Mouse (Mus musculus) limb, embryonic 15.5 days (tissue): ENCODE results near the gene Clptm1. TPM values are rescaled to one million over a fixed set of nuclear protein-coding genes. Genes with fewer than 3 reads are reported as not detected.

Experiments
- ATAC-seq: fragments of 200-750 bp; cut with Nextera tagmentation; 2 replicates; pipeline ENCODE4 v1.8.0; 2017; ENCODE audit warnings: low read depth, moderate TSS enrichment; ENCODE audit not compliant: insufficient number of reproducible peaks, low FRiP score, low TSS enrichment
- H3K27ac ChIP-seq: fragments of 300-500 bp; sonication (generic); 2 replicates; pipeline ENCODE4 v1.5.1; 2015; ENCODE audit warnings: moderate library complexity, mild to moderate bottlenecking, inconsistent platforms
- H3K27me3 ChIP-seq: fragments of 300-500 bp; sonication (generic); 2 replicates; pipeline ENCODE4 v1.6.1; 2015; ENCODE audit warnings: inconsistent platforms
- H3K36me3 ChIP-seq: fragments of 300-500 bp; sonication (generic); 2 replicates; pipeline ENCODE4 v1.6.1; 2015; ENCODE audit warnings: inconsistent platforms
- H3K4me1 ChIP-seq: fragments of 300-500 bp; sonication (generic); 2 replicates; pipeline ENCODE4 v1.6.1; 2015; ENCODE audit warnings: inconsistent platforms
- H3K4me2 ChIP-seq: fragments of 300-500 bp; sonication (generic); 2 replicates; pipeline ENCODE4 v1.6.1; 2015; ENCODE audit warnings: mild to moderate bottlenecking, inconsistent platforms
- H3K4me3 ChIP-seq: fragments of 300-500 bp; sonication (generic); 2 replicates; pipeline ENCODE4 v1.5.1; 2015; ENCODE audit warnings: mild to moderate bottlenecking, inconsistent platforms
- H3K9ac ChIP-seq: fragments of 300-500 bp; sonication (generic); 2 replicates; pipeline ENCODE4 v1.6.1; 2015; ENCODE audit warnings: inconsistent platforms
- H3K9me3 ChIP-seq: fragments of 300-500 bp; sonication (generic); 2 replicates; pipeline ENCODE4 v1.6.1; 2016; ENCODE audit warnings: inconsistent platforms
- WGBS: fragments of 180-500 bp; shearing (Covaris S2); methylation state at CpG from one replicate; pipeline ENCODE4 v1.1.7; 2015; 5-methylcytosine and 5-hydroxymethylcytosine counted together
- polyA plus RNA-seq: library from polyadenylated mRNA; unstranded; fragments of >200 nt; fragmentation: Nextera tagmentation; extraction: Ambion mirVana; gene quantifications from 2 replicates; pipeline ENCODE4 v1.2.1, GENCODE M21; 2015

The Clptm1 gene
- polyA plus RNA-seq, 1 experiment from 2014 or later, result 73.4 TPM

- Histone ChIP-seq H3K27ac (no peak overlapping the region), H3K27me3 (no peaks in the 10 kb centered on the region), H3K4me3 (no peak overlapping the region), H3K4me1 (no peaks in the 10 kb centered on the region), H3K9ac (no peak overlapping the region), H3K4me2 (no peak overlapping the region), H3K9me3 (no peaks in the 10 kb centered on the region), H3K36me3 (peaks cover 91% of the 10 kb centered on the region)
- ATAC-seq, result no peak
- WGBS, result 90% methylated on average over 10 of the region's 10 CpGs
Measured at GRCm38 (mm10) chr7:19593061-19593730, 71.6 kb downstream of the Clptm1 start.

GRCm38 (mm10) chr7:19589917-19590316, 74.9 kb downstream of the Clptm1 start:
- ATAC-seq, result no peak; the same call in 1 of the 2 replicates
- Histone ChIP-seq H3K9me3 (no peaks in the 10 kb centered on the region), H3K27me3 (no peaks in the 10 kb centered on the region), H3K4me2 (no peak overlapping the region), H3K36me3 (peaks cover 99% of the 10 kb centered on the region), H3K4me1 (0 out of 2 replicates have a peak, but pooled peaks cover 4% of the 10 kb centered on the region), H3K4me3 (no peak overlapping the region), H3K27ac (no peak overlapping the region), H3K9ac (no peak overlapping the region)
- 64% methylated on average over 3 of the region's 3 CpGs for WGBS

- no peak for ATAC-seq
- Histone ChIP-seq H3K9me3 (no peaks in the 10 kb centered on the region), H3K4me2 (no peak overlapping the region), H3K36me3 (peaks cover 100% of the 10 kb centered on the region), H3K9ac (no peak overlapping the region), H3K4me1 (0 out of 2 replicates have a peak, but pooled peaks cover 4% of the 10 kb centered on the region), H3K27me3 (no peaks in the 10 kb centered on the region), H3K4me3 (no peak overlapping the region), H3K27ac (no peak overlapping the region)
- 56% methylated on average over 3 of the region's 3 CpGs for WGBS
Measured at GRCm38 (mm10) chr7:19589207-19589606, 75.6 kb downstream of the Clptm1 start.

GRCm38 (mm10) chr7:19586269-19586668, 78.6 kb downstream of the Clptm1 start:
- Histone ChIP-seq H3K9ac (no peak overlapping the region), H3K27me3 (no peaks in the 10 kb centered on the region), H3K4me3 (no peak overlapping the region), H3K4me1 (0 out of 2 replicates have a peak, but pooled peaks cover 4% of the 10 kb centered on the region), H3K36me3 (peaks cover 96% of the 10 kb centered on the region), H3K27ac (no peak overlapping the region), H3K4me2 (no peak overlapping the region), H3K9me3 (no peaks in the 10 kb centered on the region)
- ATAC-seq, result no peak
- 79% methylated on average over 46 of the region's 46 CpGs for WGBS

Other genes starting within 250 kb of the Clptm1 start
- gene Mark4, start 206.2 kb downstream of the Clptm1 start, polyA plus RNA-seq, result 8.2 and 9.3 TPM in 2 replicates
- gene Exoc3l2, start 201.7 kb downstream of the Clptm1 start, polyA plus RNA-seq, result 1.4 and 1.6 TPM in 2 replicates
- 1.8 and 2.0 TPM in 2 replicates for gene Bloc1s3, start 156.7 kb downstream of the Clptm1 start, polyA plus RNA-seq
- 94.7 and 97.9 TPM in 2 replicates for gene Trappc6a, start 156.6 kb downstream of the Clptm1 start, polyA plus RNA-seq
- 1.7 and 2.5 TPM in 2 replicates for gene Nkpd1, start 147.2 kb downstream of the Clptm1 start, polyA plus RNA-seq
- 25.1 and 26.3 TPM in 2 replicates for gene Ppp1r37, start 102.0 kb downstream of the Clptm1 start, polyA plus RNA-seq
- 1.00 and 1.1 TPM in 2 replicates for gene Zfp296, start 87.7 kb downstream of the Clptm1 start, polyA plus RNA-seq
- gene Gemin7, start 87.4 kb downstream of the Clptm1 start, polyA plus RNA-seq, result 144 and 149 TPM in 2 replicates
- gene Clasrp, start 60.5 kb downstream of the Clptm1 start, polyA plus RNA-seq, result 49.6 and 49.8 TPM in 2 replicates
- 11.8 and 14.1 TPM in 2 replicates for gene Relb, start 35.6 kb downstream of the Clptm1 start, polyA plus RNA-seq
- 1.8 and 2.7 TPM in 2 replicates for gene Apoc2, start 12.9 kb upstream of the Clptm1 start, polyA plus RNA-seq
- not detected in 2 replicates for gene Gm44805, start 16.4 kb upstream of the Clptm1 start, polyA plus RNA-seq
- 0.41 TPM in 1 of 2 replicates, not detected in the other for gene Apoc4, start 16.4 kb upstream of the Clptm1 start, polyA plus RNA-seq
- 46.2 and 57.9 TPM in 2 replicates for gene Apoc1, start 27.6 kb upstream of the Clptm1 start, polyA plus RNA-seq
- gene Apoe, start 34.2 kb upstream of the Clptm1 start, polyA plus RNA-seq, result 409 and 468 TPM in 2 replicates
- gene Tomm40, start 50.4 kb upstream of the Clptm1 start, polyA plus RNA-seq, result 129 and 139 TPM in 2 replicates
- gene Nectin2, start 85.5 kb upstream of the Clptm1 start, polyA plus RNA-seq, result 84.5 and 85.1 TPM in 2 replicates
- gene Bcam, start 106.0 kb upstream of the Clptm1 start, polyA plus RNA-seq, result 120 and 150 TPM in 2 replicates
- gene Cblc, start 131.8 kb upstream of the Clptm1 start, polyA plus RNA-seq, result 14.6 and 15.2 TPM in 2 replicates
- 3.9 and 4.4 TPM in 2 replicates for gene Bcl3, start 157.7 kb upstream of the Clptm1 start, polyA plus RNA-seq
- not detected in 2 replicates for gene Gm19345, start 187.0 kb upstream of the Clptm1 start, polyA plus RNA-seq
- not detected in 2 replicates for gene Ceacam16, start 196.3 kb upstream of the Clptm1 start, polyA plus RNA-seq
- 11.1 and 11.2 TPM in 2 replicates for gene Ceacam19, start 222.9 kb upstream of the Clptm1 start, polyA plus RNA-seq